ENCODE assay signal across 10 mouse cellular contexts in the genomic region with DNA sequence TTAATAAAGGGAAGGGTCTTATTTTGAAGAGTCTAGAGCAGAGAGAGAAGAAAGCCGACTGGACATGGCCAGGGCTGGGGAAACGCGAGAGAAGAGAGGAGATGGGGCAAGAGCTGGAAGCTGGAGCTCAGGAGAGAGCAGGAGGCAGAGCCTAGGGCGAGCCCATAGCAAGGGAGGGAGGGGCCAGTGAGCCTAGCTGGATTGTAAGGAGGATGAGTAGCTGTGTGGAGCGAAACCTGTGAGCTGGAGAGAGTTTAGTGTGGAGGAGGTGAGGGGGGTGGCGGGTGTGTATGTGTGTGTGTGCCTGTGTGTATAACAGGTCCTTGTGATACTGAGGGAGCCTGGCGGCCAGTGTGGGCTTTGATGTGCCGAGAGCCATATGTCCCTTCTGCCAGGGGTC. TPM values are rescaled to one million over a fixed set of nuclear protein-coding genes. Genes with fewer than 3 reads are reported as not detected.
DNase-seq lines count a peak whose midpoint lies in the region; ATAC-seq and TF ChIP-seq lines count a peak whose summit lies in the region.
"Had no signal": no experiment of that assay in that cellular context is flagged by ENCODE, and none has a peak within 500 bp of the region (broad histone marks: within the 10 kb centered on the region; RNA-seq: fewer than 3 reads in every experiment).

No protein-coding gene starts in this region.

- no peaks in the 10 kb centered on the region for H3K36me3 ChIP-seq in heart, adult 2 months (ENCODE audit: control insufficient read depth, insufficient read depth, low read length)
- no peaks in the 10 kb centered on the region for H3K36me3 ChIP-seq in lung, embryonic 15.5 days
- no peaks in the 10 kb centered on the region for H3K36me3 ChIP-seq in intestine, embryonic 16.5 days (ENCODE audit: control insufficient read depth, insufficient read depth, low read length)
- H3K36me3 ChIP-seq in stomach, embryonic 14.5 days (ENCODE audit: control insufficient read depth, insufficient read depth, low read length) = no peaks in the 10 kb centered on the region

- no peak overlapping the region for H3K27ac ChIP-seq in heart, adult 2 months
- H3K27ac ChIP-seq in lung, embryonic 15.5 days = no peak overlapping the region
- H3K27ac ChIP-seq in intestine, embryonic 16.5 days (ENCODE audit: low read length) = no peak overlapping the region
- no peak overlapping the region for H3K27ac ChIP-seq in stomach, embryonic 14.5 days (ENCODE audit: low read length)

- no peaks in the 10 kb centered on the region for H3K9me3 ChIP-seq in lung, embryonic 15.5 days
- H3K9me3 ChIP-seq in intestine, embryonic 16.5 days (ENCODE audit: control insufficient read depth, low read length) = no peaks in the 10 kb centered on the region
- no peaks in the 10 kb centered on the region for H3K9me3 ChIP-seq in stomach, embryonic 14.5 days (ENCODE audit: control insufficient read depth, low read depth, low read length)

- TF ChIP-seq POLR2A in heart, adult 2 months (IDR thresholded peaks at IDR 0.05; ENCODE audit: insufficient read depth, low read depth, low read length) = no peak

- peak; percentile 46; the same call in 1 of the 2 replicates for ATAC-seq in lung, embryonic 15.5 days (ENCODE audit: borderline replicate concordance, extremely low read depth, low FRiP score, low TSS enrichment)
- peak; percentile 62 for ATAC-seq in intestine, embryonic 16.5 days
- ATAC-seq in stomach, embryonic 14.5 days (ENCODE audit: insufficient number of reproducible peaks, insufficient read depth, low FRiP score, low read depth) = 0 out of 2 replicates have a peak, but pooled peaks have one; percentile 48

- peak; percentile 45 for DNase-seq in heart, adult 11 months
- DNase-seq in heart, adult 2 months = no peak
- DNase-seq in lung, postnatal 14 days = no peak
- no peak for DNase-seq in adrenal gland, postnatal 25 days
- DNase-seq in layer of hippocampus, postnatal 10 days (ENCODE audit: low spot score in 2 of 2) = no peak
- DNase-seq: cerebellum, adult 9-10 months; layer of hippocampus, adult 9-11 months had no signal

- TF ChIP-seq EP300 in heart, adult 2 months (IDR thresholded peaks at IDR 0.05; ENCODE audit: insufficient read depth, low read depth, low read length) = no peak

- H3K4me2 ChIP-seq in lung, embryonic 15.5 days = no peak overlapping the region
- H3K4me2 ChIP-seq in intestine, embryonic 16.5 days (ENCODE audit: low read depth, low read length) = no peak overlapping the region
- H3K4me2 ChIP-seq in stomach, embryonic 14.5 days (replicated peaks; ENCODE audit: low read depth, low read length) = no peak overlapping the region

- intact Hi-C loops in heart, adult 2 months (cut with DNase I) = loop anchor here (5.0 kb wide), 1 partner anchor 393 kb away; no protein-coding TSS in a partner anchor

- no peaks in the 10 kb centered on the region for H3K4me1 ChIP-seq in heart, adult 2 months (ENCODE audit: control insufficient read depth, insufficient read depth, low read length)
- H3K4me1 ChIP-seq in lung, embryonic 15.5 days = peaks cover 4% of the 10 kb centered on the region
- peaks cover 3% of the 10 kb centered on the region; the same call in 1 of the 2 replicates for H3K4me1 ChIP-seq in intestine, embryonic 16.5 days (ENCODE audit: control insufficient read depth, insufficient read depth, low read length)
- H3K4me1 ChIP-seq in stomach, embryonic 14.5 days (ENCODE audit: control insufficient read depth, insufficient read depth, low read length) = peaks cover 4% of the 10 kb centered on the region; the same call in 1 of the 2 replicates

- H3K4me3 ChIP-seq in heart, adult 2 months = no peak overlapping the region
- no peak overlapping the region for H3K4me3 ChIP-seq in lung, embryonic 15.5 days
- no peak overlapping the region for H3K4me3 ChIP-seq in intestine, embryonic 16.5 days (ENCODE audit: low read length)
- no peak overlapping the region for H3K4me3 ChIP-seq in stomach, embryonic 14.5 days (ENCODE audit: low read depth, low read length)

- H3K9ac ChIP-seq in heart, adult 2 months (ENCODE audit: low read depth, low read length) = no peak overlapping the region
- H3K9ac ChIP-seq in lung, embryonic 15.5 days = no peak overlapping the region
- no peak overlapping the region for H3K9ac ChIP-seq in intestine, embryonic 16.5 days (ENCODE audit: low read depth, low read length)
- H3K9ac ChIP-seq in stomach, embryonic 14.5 days (replicated peaks; ENCODE audit: low read depth, low read length) = no peak overlapping the region

- 76% methylated on average over 8 of the region's 8 CpGs for WGBS in heart, adult 2 months
- 26% methylated on average over 8 of the region's 8 CpGs for WGBS in lung, embryonic 15.5 days
- whole genome bisulfite sequencing in intestine, embryonic 16.5 days = 31% methylated on average over 8 of the region's 8 CpGs
- 31% methylated on average over 8 of the region's 8 CpGs for WGBS in stomach, embryonic 14.5 days

- TF ChIP-seq CTCF in heart, adult 2 months (IDR thresholded peaks at IDR 0.05) = no peak

- no peaks in the 10 kb centered on the region for H3K27me3 ChIP-seq in heart, adult 2 months (ENCODE audit: control insufficient read depth, insufficient read depth, low read length)
- no peaks in the 10 kb centered on the region for H3K27me3 ChIP-seq in lung, embryonic 15.5 days
- H3K27me3 ChIP-seq in intestine, embryonic 16.5 days (replicated peaks; ENCODE audit: control insufficient read depth, insufficient read depth, low read length) = no peaks in the 10 kb centered on the region
- H3K27me3 ChIP-seq in stomach, embryonic 14.5 days (ENCODE audit: control insufficient read depth, insufficient read depth, low read length) = no peaks in the 10 kb centered on the region

- H3K79me2 ChIP-seq in heart, adult 2 months (replicated peaks; ENCODE audit: control insufficient read depth, insufficient read depth, low read length) = no peaks in the 10 kb centered on the region

RNA-seq across cellular contexts. Expression of gene Dera, which starts 5.3 kb away (rescaled TPM):
- 1 to 10 TPM; 4.1 to 4.6 TPM for total RNA-seq in heart, adult 2 months (2021)
- 3.0 and 3.8 TPM in 2 replicates for polyA plus RNA-seq in heart, adult 2 months (2012; rRNA removed)
- 63.4 and 70.7 TPM in 2 replicates for polyA plus RNA-seq in lung, embryonic 15.5 days (2015; fragmentation: Nextera tagmentation; extraction: Ambion mirVana)
- polyA plus RNA-seq in intestine, embryonic 16.5 days (2015; fragmentation: Nextera tagmentation; extraction: Ambion mirVana) = 124 and 132 TPM in 2 replicates
- polyA plus RNA-seq in stomach, embryonic 14.5 days (2014; fragmentation: Nextera tagmentation; extraction: Ambion mirVana) = 50.7 and 53.5 TPM in 2 replicates
- total RNA-seq in adrenal gland, postnatal 25 days (2021) = 30.0 and 31.3 TPM in 2 replicates
- 10 to 100 TPM; 14.4 to 17.5 TPM for total RNA-seq in layer of hippocampus, postnatal 10 days (2021)

RNA-seq across cellular contexts. Expression of gene Strap, which starts 24.8 kb away (rescaled TPM):
- 10 to 100 TPM; 81.6 to 86.5 TPM for total RNA-seq in heart, adult 2 months (2021)
- polyA plus RNA-seq in heart, adult 2 months (2012; rRNA removed) = 26.3 and 46.6 TPM in 2 replicates
- 155 and 161 TPM in 2 replicates for polyA plus RNA-seq in lung, embryonic 15.5 days (2015; fragmentation: Nextera tagmentation; extraction: Ambion mirVana)
- 122 and 132 TPM in 2 replicates for polyA plus RNA-seq in intestine, embryonic 16.5 days (2015; fragmentation: Nextera tagmentation; extraction: Ambion mirVana)
- 160 and 162 TPM in 2 replicates for polyA plus RNA-seq in stomach, embryonic 14.5 days (2014; fragmentation: Nextera tagmentation; extraction: Ambion mirVana)
- 107 and 111 TPM in 2 replicates for total RNA-seq in adrenal gland, postnatal 25 days (2021)
- total RNA-seq in layer of hippocampus, postnatal 10 days (2021) = 100 to 1,000 TPM; 131 to 140 TPM

Comparison
In these comparisons a context has a peak if more than half of its experiments do, and no peak if none do; other contexts are left out.
1. RNA of gene Dera, which starts 5.3 kb away (polyA plus RNA-seq): 124 to 132 TPM in intestine, embryonic 16.5 days, 63.4 to 70.7 TPM in lung, embryonic 15.5 days and 50.7 to 53.5 TPM in stomach, embryonic 14.5 days; 3.0 to 3.8 TPM in heart, adult 2 months; every median in the first group is over 10 times any median in the second.
2. Peak in every context shown above with its lines, with median percentiles within 50 percentile points of each other: ATAC-seq.